Mouse (Mus musculus): ENCODE measurements around the gene Arhgap24.

GRCm38 (mm10) chr5:102736131-102736530 lies 254.9 kb downstream of the Arhgap24 start:
- TF ChIP-seq CTCF (IDR thresholded peaks at IDR 0.05; ENCODE audit: extremely low read depth, insufficient read depth, insufficient read length, insufficient replicate concordance) (no peak), POLR2A (IDR thresholded peaks at IDR 0.05; ENCODE audit: low read depth, low read length) (no peak)

Data from spleen, adult 2 months (tissue).